Mouse (Mus musculus) spleen, adult 2 months (tissue): ENCODE results near the gene Gimd1. TPM values are rescaled to one million over a fixed set of nuclear protein-coding genes. Genes with fewer than 3 reads are reported as not detected.

Experiments
- DNase-seq, 2 experiments: peaks; one replicate each; pipeline versions ENCODE4 v3.0.0 to v3.0.0-alpha.2; 2012 to 2021; ENCODE audit warnings: low spot score in 2 of 2, low read depth in 1 of 2
- H3K27ac ChIP-seq: fragments of 200-500 bp; 2 replicates; pipeline ENCODE4 v1.5.1; 2012; ENCODE audit warnings: low read length, inconsistent platforms; ENCODE audit not compliant: insufficient read depth
- H3K27me3 ChIP-seq: fragments of 200-500 bp; 2 replicates; pipeline ENCODE4 v1.6.1; 2012; ENCODE audit warnings: mild to moderate bottlenecking, moderate library complexity, low read length, inconsistent platforms; ENCODE audit not compliant: control insufficient read depth, insufficient read depth
- H3K36me3 ChIP-seq: fragments of 200-500 bp; 2 replicates; pipeline ENCODE4 v1.6.1; 2012; ENCODE audit warnings: mild to moderate bottlenecking, low read length, inconsistent platforms; ENCODE audit not compliant: control insufficient read depth, insufficient read depth
- H3K4me1 ChIP-seq: fragments of 200-500 bp; 2 replicates; pipeline ENCODE4 v1.6.1; 2011; ENCODE audit warnings: inconsistent platforms; ENCODE audit not compliant: control insufficient read depth, insufficient read depth, insufficient read length
- H3K4me3 ChIP-seq: fragments of 200-500 bp; 2 replicates; pipeline ENCODE4 v1.5.1; 2011; ENCODE audit warnings: mild to moderate bottlenecking, inconsistent platforms; ENCODE audit not compliant: insufficient read depth, insufficient read length; ENCODE audit errors: extremely low read depth
- CTCF ChIP-seq: fragments of 200-500 bp; IDR thresholded peaks from 2 replicates; pipeline ENCODE4 v1.5.1; 2011; ENCODE audit warnings: mild to moderate bottlenecking, inconsistent platforms; ENCODE audit not compliant: insufficient read depth, insufficient read length, insufficient replicate concordance; ENCODE audit errors: extremely low read depth
- POLR2A ChIP-seq: fragments of 200-500 bp; IDR thresholded peaks from 2 replicates; pipeline ENCODE4 v1.6.1; 2011; ENCODE audit warnings: low read depth, low read length, inconsistent platforms
- WGBS: fragments of 180-500 bp; shearing (Covaris S2); methylation state at CpG from one replicate; pipeline ENCODE4 v1.1.7; 2018; 5-methylcytosine and 5-hydroxymethylcytosine counted together
- polyA plus RNA-seq: library from polyadenylated mRNA; depleted of rRNA; stranded (reverse); fragments of >200 nt; gene quantifications from 2 replicates; pipeline ENCODE4 v1.2.3, GENCODE M21; 2012; rRNA removed

The Gimd1 gene
- polyA plus RNA-seq, 1 experiment, result not detected

GRCm38 (mm10) chr3:132651776-132652175 lies 22.2 kb downstream of the Gimd1 start:
- H3K27me3 ChIP-seq, result no peaks in the 10 kb centered on the region
- 71% methylated on average over 3 of the region's 3 CpGs for WGBS
- no peak overlapping the region for H3K4me3 ChIP-seq
- no peaks in the 10 kb centered on the region for H3K4me1 ChIP-seq
- no peak for DNase-seq
- H3K27ac ChIP-seq, result no peak overlapping the region
- H3K36me3 ChIP-seq, result no peaks in the 10 kb centered on the region
- no peak for TF ChIP-seq POLR2A

- TF ChIP-seq POLR2A, result no peak
- TF ChIP-seq CTCF, result no peak
- Histone ChIP-seq H3K36me3 (peaks cover 1% of the 10 kb centered on the region), H3K4me3 (no peak overlapping the region), H3K27me3 (no peaks in the 10 kb centered on the region), H3K27ac (no peak overlapping the region), H3K4me1 (no peaks in the 10 kb centered on the region)
- no peak for DNase-seq
- WGBS, result 93% methylated on average over 7 of the region's 7 CpGs
Measured at GRCm38 (mm10) chr3:132653959-132654358, 24.3 kb downstream of the Gimd1 start.

DNA sequence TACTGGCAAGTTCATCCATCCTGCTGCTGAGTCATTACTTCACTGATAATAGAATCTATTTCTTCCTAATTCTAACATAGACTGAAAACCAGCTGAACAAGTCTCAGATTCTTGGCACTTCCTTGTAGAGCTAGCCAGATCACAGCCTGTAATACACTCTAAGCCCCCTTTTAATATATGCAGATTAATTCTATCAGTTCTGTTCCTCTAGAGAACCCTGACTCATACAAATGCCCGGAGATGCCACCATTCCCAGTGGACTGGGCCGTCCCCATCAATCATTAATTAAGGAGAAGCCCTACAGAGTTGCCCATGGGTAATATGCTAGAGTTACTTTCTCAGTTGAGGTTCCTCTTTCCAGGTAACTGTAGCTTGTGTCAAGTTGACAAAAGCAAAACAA lies 26.3 kb downstream of the Gimd1 start:
- Histone ChIP-seq H3K4me1 (no peaks in the 10 kb centered on the region), H3K4me3 (no peak overlapping the region), H3K27ac (no peak overlapping the region), H3K27me3 (no peaks in the 10 kb centered on the region), H3K36me3 (peaks cover 7% of the 10 kb centered on the region)
- no peak for DNase-seq
- WGBS, result 87% methylated on average over 2 of the region's 2 CpGs
- TF ChIP-seq POLR2A, result no peak

GRCm38 (mm10) chr3:132677494-132677893 lies 47.9 kb downstream of the Gimd1 start:
- no peak for DNase-seq
- Histone ChIP-seq H3K4me3 (no peak overlapping the region), H3K27me3 (no peaks in the 10 kb centered on the region), H3K4me1 (no peaks in the 10 kb centered on the region), H3K36me3 (peaks cover 9% of the 10 kb centered on the region), H3K27ac (no peak overlapping the region)
- 80% methylated on average over 2 of the region's 2 CpGs for WGBS
- TF ChIP-seq CTCF (no peak), POLR2A (no peak)

DNA sequence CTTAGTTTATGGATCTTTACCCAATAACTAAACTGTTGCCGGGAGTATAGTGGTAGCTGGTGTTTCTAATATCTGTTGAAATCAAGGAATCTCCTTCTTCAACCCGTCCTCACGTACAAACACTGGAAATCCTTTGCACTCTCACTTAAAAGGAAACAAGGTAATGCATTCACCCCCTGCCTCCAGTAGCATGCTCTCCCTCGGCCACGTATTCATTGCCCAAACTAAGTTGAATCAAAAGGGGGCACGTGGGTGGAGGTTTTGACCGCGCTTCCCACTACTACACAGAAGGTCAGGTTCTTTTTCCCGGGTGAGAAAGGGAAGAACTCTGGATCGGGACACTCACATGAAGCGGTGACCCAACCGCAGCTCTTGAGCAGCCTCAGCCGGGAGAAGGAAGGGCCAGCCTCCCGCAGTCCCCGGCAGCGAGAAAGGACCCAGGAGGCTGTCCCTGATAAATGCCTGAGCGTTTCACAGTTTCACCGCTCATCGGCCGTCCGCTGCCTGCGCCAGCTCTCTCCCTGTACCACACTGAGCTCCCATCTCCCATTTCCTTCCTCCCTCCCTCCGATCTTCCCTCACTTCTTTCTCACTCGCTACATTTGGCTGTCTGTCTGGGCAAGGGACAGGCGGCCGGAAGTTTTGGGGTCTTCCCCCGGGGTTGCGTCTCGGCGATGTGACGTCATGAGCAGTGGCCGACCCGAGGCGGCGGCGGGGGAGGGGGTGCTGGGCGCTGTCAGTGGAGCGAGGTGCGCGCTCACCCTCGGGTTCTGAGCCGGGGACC lies 54.0 kb downstream of the Gimd1 start, which contains the start of gene Tbck:
Gene Tbck (plus strand): TSS at position 698 of the 784 bp plus-strand sequence.
- under 1% methylated on average over 42 of the region's 42 CpGs for WGBS
- Histone ChIP-seq H3K27me3 (no peaks in the 10 kb centered on the region), H3K36me3 (peaks cover 2% of the 10 kb centered on the region), H3K4me1 (peaks cover 2% of the 10 kb centered on the region; the same call in 1 of the 2 replicates), H3K27ac (peak within 1 kb of the TSS; percentile 89), H3K4me3 (peak within 1 kb of the TSS; percentile 74)
- no peak for TF ChIP-seq CTCF
- peak; percentile 35; the same call in 1 of the 2 replicates for TF ChIP-seq POLR2A
- DNase-seq, result peak; percentile 85 to 86

DNA sequence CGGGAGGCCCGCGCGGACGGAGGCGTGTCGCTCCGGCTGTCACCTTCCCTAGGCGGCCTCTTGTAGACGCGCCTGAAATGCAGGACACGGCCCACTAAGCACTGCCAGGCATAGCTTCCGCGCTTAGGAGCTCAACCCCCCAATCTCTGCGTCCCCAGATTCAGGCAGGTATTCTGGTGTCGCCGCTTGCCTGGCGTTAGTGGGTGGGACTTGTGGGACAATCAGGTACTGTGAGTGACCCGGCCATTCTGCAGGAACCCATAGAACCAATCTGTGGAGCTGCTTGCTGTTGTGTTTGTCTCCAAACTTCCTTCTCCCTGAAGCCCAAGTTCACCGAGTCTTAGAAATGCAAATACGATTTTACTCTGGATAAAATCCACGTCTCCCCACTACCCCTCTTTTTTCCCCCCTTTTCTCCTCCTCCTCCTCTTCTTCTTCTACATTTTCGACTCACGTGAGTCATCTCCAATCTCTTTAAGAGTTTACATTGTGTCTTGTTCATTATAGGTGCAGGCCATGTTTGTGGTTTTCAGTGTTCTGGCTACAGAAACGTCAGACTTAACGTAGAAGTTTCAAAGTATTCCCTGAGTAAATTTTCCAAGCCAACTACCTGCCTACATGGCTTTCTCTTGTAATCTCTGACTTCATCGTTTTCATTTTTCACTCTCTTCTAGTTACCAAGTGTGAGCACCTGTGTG lies 54.8 kb downstream of the Gimd1 start, which contains the start of gene Aimp1:
Gene Aimp1 (minus strand): TSS at position 140 of the 698 bp plus-strand sequence.
- 1% methylated on average over 27 of the region's 27 CpGs for WGBS
- no peak for DNase-seq
- H3K36me3 ChIP-seq, result peaks cover 4% of the 10 kb centered on the region
- H3K27me3 ChIP-seq, result no peaks in the 10 kb centered on the region
- peaks cover 2% of the 10 kb centered on the region; the same call in 1 of the 2 replicates for H3K4me1 ChIP-seq
- no peak for TF ChIP-seq POLR2A
- no peak for TF ChIP-seq CTCF
- peak within 1 kb of the TSS; percentile 74 for H3K4me3 ChIP-seq
- H3K27ac ChIP-seq, result peak within 1 kb of the TSS; percentile 89

Other genes starting within 250 kb of the Gimd1 start
- gene Tbck, start 54.3 kb downstream of the Gimd1 start, polyA plus RNA-seq, result 2.7 and 2.8 TPM in 2 replicates
- gene Aimp1, start 54.5 kb downstream of the Gimd1 start, polyA plus RNA-seq, result 6.5 and 7.0 TPM in 2 replicates